Mouse (Mus musculus) brain, embryonic 14.5 days (tissue): ENCODE measurements around the gene Tfpt. TPM values are rescaled to one million over a fixed set of nuclear protein-coding genes. Genes with fewer than 3 reads are reported as not detected.

Experiments
- DNase-seq: peaks from one replicate; pipeline ENCODE4 v3.0.0-alpha.2; 2011; ENCODE audit warnings: low read depth
- CTCF ChIP-seq: fragments of 200-500 bp; IDR thresholded peaks from 2 replicates; pipeline ENCODE4 v1.5.1; 2012; ENCODE audit warnings: inconsistent platforms, mild to moderate bottlenecking, moderate library complexity, borderline replicate concordance; ENCODE audit not compliant: insufficient read depth, insufficient read length; ENCODE audit errors: extremely low read depth
- POLR2A ChIP-seq: fragments of 200-500 bp; IDR thresholded peaks from 2 replicates; pipeline ENCODE4 v1.6.1; 2012; ENCODE audit warnings: mild to moderate bottlenecking, inconsistent platforms, borderline replicate concordance; ENCODE audit not compliant: poor library complexity, insufficient read depth, insufficient read length, severe bottlenecking; ENCODE audit errors: extremely low read depth
- polyA plus RNA-seq: library from polyadenylated mRNA; depleted of rRNA; stranded (reverse); fragments of >200 nt; gene quantifications from 2 replicates; pipeline ENCODE4 v1.2.3, GENCODE M21; 2012; rRNA removed

The Tfpt gene
- 26.1 and 27.6 TPM in 2 replicates for polyA plus RNA-seq

DNA sequence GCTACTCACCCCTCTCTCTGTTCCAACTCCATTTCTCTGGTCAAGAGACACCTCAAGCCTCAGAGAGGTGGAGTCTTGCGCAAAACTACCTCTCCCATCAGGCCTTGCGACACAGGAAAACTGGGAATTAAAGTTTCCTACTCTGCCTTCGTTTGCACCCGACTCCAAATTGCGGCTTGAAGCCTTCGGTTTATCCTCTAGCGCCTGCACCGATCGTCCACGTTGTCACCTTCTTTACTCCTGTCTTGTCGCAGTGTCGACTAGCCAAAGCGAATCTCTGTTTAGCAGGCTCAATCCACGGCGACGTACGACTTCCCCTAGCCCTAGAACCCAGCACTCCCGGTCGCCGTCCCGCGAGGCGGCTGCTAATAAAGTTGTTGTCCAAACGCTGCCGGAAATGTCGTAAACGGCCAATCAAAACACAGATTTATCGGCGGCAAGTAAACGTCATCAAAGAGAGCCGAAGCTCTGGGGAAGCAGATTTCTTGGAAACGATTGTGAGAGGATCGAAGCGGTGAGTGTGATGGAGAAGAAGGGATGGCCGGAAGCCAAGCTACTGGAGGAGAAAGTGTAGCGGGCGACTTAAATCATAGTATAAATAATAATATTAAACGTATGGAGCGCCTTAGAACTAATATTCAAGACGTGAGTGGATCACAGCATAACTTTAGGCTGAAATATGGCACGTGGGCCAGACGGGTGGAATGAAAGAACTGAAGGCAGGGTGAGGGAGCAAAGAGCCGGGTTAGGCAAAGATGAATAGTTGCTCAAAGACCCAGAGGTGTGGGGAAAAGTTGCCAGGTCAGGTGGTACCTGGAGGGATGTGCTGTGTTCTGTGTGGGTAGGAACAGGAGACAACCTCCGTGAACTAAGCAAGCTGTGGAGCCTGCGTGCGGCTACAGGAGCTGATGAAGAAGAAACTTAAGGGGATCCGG, at the start of gene Tfpt, which contains the start of gene Prpf31:
Tfpt (minus strand) TSS at position 387 of the 935 bp plus-strand sequence.
Prpf31 (plus strand) TSS at position 443 of the 935 bp plus-strand sequence.
- peak; percentile 99 for DNase-seq
- no peak for TF ChIP-seq CTCF
- TF ChIP-seq POLR2A, result peak; percentile 28; the same call in 1 of the 2 replicates

- no peak for TF ChIP-seq POLR2A
- TF ChIP-seq CTCF, result no peak
- no peak for DNase-seq
Measured at GRCm38 (mm10) chr7:3677342-3677741, 47.6 kb upstream of the Tfpt start, which contains the start of gene Tmc4. Gene Tmc4 (minus strand): TSS chr7:3677553.

DNA sequence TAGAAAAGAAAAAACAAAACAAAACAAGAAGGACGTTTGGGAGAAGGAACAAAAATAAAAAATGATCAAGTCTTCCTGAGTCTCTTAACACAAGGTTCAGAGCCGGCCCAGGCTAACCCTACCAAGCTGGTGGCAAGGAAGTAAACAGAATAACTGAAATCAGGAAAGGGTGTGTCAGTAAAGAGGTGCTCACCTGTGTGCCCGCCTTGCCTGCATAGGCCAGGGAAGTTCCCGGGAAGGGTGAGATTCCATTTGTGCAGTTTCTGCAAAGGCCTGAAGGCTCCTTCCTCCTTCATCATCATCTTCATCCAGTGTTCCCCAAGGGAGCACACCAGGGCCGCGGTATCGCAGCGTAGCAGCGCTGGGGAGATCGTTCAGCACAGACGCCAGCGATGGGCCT, 46.6 kb upstream of the Tfpt start:
- DNase-seq, result no peak
- TF ChIP-seq POLR2A, result no peak
- TF ChIP-seq CTCF, result no peak

DNA sequence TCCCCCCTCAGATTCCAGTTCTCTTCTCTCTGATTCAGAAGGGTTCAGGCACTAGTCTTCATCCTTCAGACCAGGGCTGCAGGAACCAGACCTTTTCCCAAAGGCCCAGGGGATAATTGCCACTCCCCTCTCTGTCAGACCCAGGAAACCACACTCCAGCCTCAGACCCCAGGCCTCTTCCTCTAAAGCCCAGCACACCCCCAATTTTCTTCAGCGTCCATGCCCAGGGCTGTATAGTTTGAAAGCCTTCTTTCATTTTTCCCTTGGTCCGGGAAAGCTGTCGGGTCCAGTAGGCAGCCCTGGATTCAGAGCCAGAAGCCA, 45.5 kb upstream of the Tfpt start:
- TF ChIP-seq CTCF, result no peak
- no peak for TF ChIP-seq POLR2A
- no peak for DNase-seq

DNA sequence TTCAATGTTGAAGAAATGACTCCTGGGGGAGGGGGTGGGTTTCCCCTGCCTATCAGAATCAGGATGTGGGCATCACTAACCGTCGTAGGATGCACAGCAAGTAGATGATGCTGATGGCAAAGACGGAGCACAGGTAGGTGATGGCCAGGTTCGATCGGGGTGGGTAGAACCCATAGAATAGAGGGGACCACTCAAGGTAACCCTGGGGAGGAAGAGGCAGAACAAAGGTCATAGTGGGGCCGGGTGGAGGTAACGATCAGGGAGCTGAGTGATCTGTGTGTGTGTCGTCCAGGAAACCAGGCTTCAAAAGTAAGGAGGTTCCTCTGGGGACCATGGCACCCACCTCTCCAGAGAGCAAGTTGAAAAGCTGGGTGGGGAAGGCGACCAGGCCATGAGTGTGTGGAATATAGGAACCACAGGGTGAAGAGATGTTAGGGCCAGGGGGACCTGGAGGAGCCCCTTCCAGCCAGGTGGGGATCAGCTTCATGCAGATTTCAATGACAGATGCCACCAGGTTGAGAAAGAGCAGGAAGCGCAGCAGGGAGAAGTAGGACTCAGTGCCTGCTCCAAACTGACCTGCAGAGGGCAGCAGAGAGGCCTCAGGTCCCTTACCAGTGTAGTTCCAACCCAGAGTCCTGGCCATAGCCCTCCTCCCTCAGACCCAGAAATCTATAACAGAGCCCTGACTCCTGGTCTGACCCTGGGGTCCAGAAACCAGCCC, 44.9 kb upstream of the Tfpt start:
- peak; percentile 86 for DNase-seq
- TF ChIP-seq POLR2A (no peak), CTCF (peak; percentile 99)

DNA sequence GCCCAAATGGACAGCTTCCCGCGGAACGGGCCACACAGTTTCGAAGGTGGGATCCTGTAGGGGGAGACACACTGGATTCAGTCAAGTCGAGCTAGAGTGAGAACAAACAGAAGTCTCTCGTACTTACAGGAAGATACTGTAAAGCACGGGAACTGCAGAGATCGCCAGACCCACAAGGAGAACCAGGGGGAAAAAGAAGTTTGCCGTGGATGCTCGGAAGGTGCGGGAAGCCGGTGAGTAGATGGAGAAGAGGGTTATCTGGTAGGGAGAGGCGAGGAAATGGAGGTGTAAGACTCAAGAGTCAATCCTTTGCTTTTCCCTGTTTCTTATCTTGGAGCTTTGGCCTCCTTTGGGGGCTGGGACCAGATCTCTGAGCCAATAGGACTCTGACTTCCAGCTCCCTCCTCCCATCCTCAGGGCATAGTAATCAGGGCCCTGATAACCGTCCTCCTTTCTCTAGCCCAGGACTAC, 37.2 kb upstream of the Tfpt start:
- TF ChIP-seq POLR2A (no peak), CTCF (peak; percentile 5; the same call in 1 of the 2 replicates)
- DNase-seq, result no peak

- TF ChIP-seq CTCF, result no peak
- peak; percentile 48; the same call in 1 of the 2 replicates for TF ChIP-seq POLR2A
- peak; percentile 99 for DNase-seq
Measured at GRCm38 (mm10) chr7:3665215-3666114, 35.7 kb upstream of the Tfpt start, which contains the start of gene Leng1. Gene Leng1 (minus strand): TSS chr7:3665840.

- no peak for TF ChIP-seq POLR2A
- no peak for TF ChIP-seq CTCF
Measured at GRCm38 (mm10) chr7:3664524-3665214, 34.9 kb upstream of the Tfpt start.

GRCm38 (mm10) chr7:3658578-3658977, 28.8 kb upstream of the Tfpt start:
- no peak for TF ChIP-seq CTCF
- TF ChIP-seq POLR2A, result no peak
- DNase-seq, result no peak

More at GRCm38 (mm10) chr7:3664524-3665214, 34.9 kb upstream of the Tfpt start:
- peak; percentile 44 for DNase-seq

GRCm38 (mm10) chr7:3656966-3657365, 27.2 kb upstream of the Tfpt start:
- no peak for TF ChIP-seq CTCF
- no peak for TF ChIP-seq POLR2A
- no peak for DNase-seq
